Mouse (Mus musculus): ENCODE results near the gene Osbp.

Gene Osbp

GRCm38 (mm10) chr19:11965023-11965942, at the start of gene Osbp:
TSS of gene Osbp (plus strand) at chr19:11965941.
- in situ Hi-C loops (cut with MboI, MseI) = no loop called here

- in situ Hi-C loops (cut with MboI, MseI) = loop anchor here in 1 of 2 experiments (10.0 kb wide), 1 partner anchor 147 kb away; the partner anchor contains the start of gene Mrpl16
Measured at GRCm38 (mm10) chr19:11922068-11922467, 43.7 kb upstream of the Osbp start.

GRCm38 (mm10) chr19:11922515-11922914, 43.2 kb upstream of the Osbp start:
- in situ Hi-C loops (cut with MboI, MseI) = loop anchor here in 1 of 2 experiments (10.0 kb wide), 1 partner anchor 148 kb away; the partner anchor contains the start of gene Mrpl16

- in situ Hi-C loops (cut with MboI, MseI) = loop anchor here (5.0 to 25.0 kb wide), 4 partner anchors 152 to 1389 kb away; partner anchors contain the start of genes Cpsf7 (in 1 of the 2), Ddb1 (in 1 of the 2), Mrpl16 (in 1 of the 2) and Sdhaf2 (in 1 of the 2)
Measured at GRCm38 (mm10) chr19:11926380-11926779, 39.4 kb upstream of the Osbp start.

GRCm38 (mm10) chr19:11928025-11928748, 37.6 kb upstream of the Osbp start:
- in situ Hi-C loops (cut with MboI, MseI) = loop anchor here (5.0 to 25.0 kb wide), 4 partner anchors 153 to 1391 kb away; partner anchors contain the start of genes Cpsf7 (in 1 of the 2), Ddb1 (in 1 of the 2), Mrpl16 (in 1 of the 2) and Sdhaf2 (in 1 of the 2)

- in situ Hi-C loops (cut with MboI, MseI) = loop anchor here (25.0 kb wide), 2 partner anchors 1334 to 1409 kb away; partner anchors contain the start of genes Cpsf7 (in 1 of the 2), Ddb1 (in 1 of the 2), Sdhaf2 (in 1 of the 2) and Tkfc (in 1 of the 2)
Measured at GRCm38 (mm10) chr19:11946460-11946859, 19.3 kb upstream of the Osbp start.

GRCm38 (mm10) chr19:11949878-11950277, 15.9 kb upstream of the Osbp start:
- in situ Hi-C loops (cut with MboI, MseI) = loop anchor here (25.0 kb wide), 2 partner anchors 1338 to 1413 kb away; partner anchors contain the start of genes Cpsf7 (in 1 of the 2), Ddb1 (in 1 of the 2), Sdhaf2 (in 1 of the 2) and Tkfc (in 1 of the 2)

GRCm38 (mm10) chr19:11950747-11951146, 15.0 kb upstream of the Osbp start:
- in situ Hi-C loops (cut with MboI, MseI) = no loop called here

- in situ Hi-C loops (cut with MboI, MseI) = no loop called here
Measured at GRCm38 (mm10) chr19:11954206-11954605, 11.5 kb upstream of the Osbp start.

GRCm38 (mm10) chr19:11956636-11957035, 9.1 kb upstream of the Osbp start:
- in situ Hi-C loops (cut with MboI, MseI) = no loop called here

GRCm38 (mm10) chr19:11957396-11957795, 8.3 kb upstream of the Osbp start:
- in situ Hi-C loops (cut with MboI, MseI) = no loop called here

GRCm38 (mm10) chr19:11957846-11958245, 7.9 kb upstream of the Osbp start:
- in situ Hi-C loops (cut with MboI, MseI) = no loop called here

GRCm38 (mm10) chr19:11964266-11964665, 1.5 kb upstream of the Osbp start:
- in situ Hi-C loops (cut with MboI, MseI) = no loop called here

GRCm38 (mm10) chr19:11966201-11966636, 478 bp downstream of the Osbp start:
- in situ Hi-C loops (cut with MboI, MseI) = no loop called here

- in situ Hi-C loops (cut with MboI, MseI) = no loop called here
Measured at GRCm38 (mm10) chr19:11969155-11970050, 3.7 kb downstream of the Osbp start.

- in situ Hi-C loops (cut with MboI, MseI) = no loop called here
Measured at GRCm38 (mm10) chr19:11973511-11974222, 7.9 kb downstream of the Osbp start.

- in situ Hi-C loops (cut with MboI, MseI) = no loop called here
Measured at GRCm38 (mm10) chr19:11974223-11974540, 8.4 kb downstream of the Osbp start.

- in situ Hi-C loops (cut with MboI, MseI) = loop anchor here in 1 of 2 experiments (5.0 kb wide), 1 partner anchor 43 kb away; no protein-coding TSS in a partner anchor
Measured at GRCm38 (mm10) chr19:11975683-11976082, 9.9 kb downstream of the Osbp start.

GRCm38 (mm10) chr19:11977363-11977762, 11.6 kb downstream of the Osbp start:
- in situ Hi-C loops (cut with MboI, MseI) = loop anchor here in 1 of 2 experiments (5.0 kb wide), 1 partner anchor 45 kb away; no protein-coding TSS in a partner anchor

GRCm38 (mm10) chr19:11980471-11980870, 14.7 kb downstream of the Osbp start:
- in situ Hi-C loops (cut with MboI, MseI) = no loop called here

All from T-helper 17 cell (primary cell).